Mouse (Mus musculus) liver, postnatal 0 days (tissue): ENCODE data around the gene Kantr. TPM values are rescaled to one million over a fixed set of nuclear protein-coding genes. Genes with fewer than 3 reads are reported as not detected.
A peak's percentile ranks its signal among the peaks of the same experiment; 100 is the strongest.

Source experiments
- ATAC-seq: fragments of 200-750 bp; cut with Nextera tagmentation; 2 replicates; pipeline ENCODE4 v1.8.0; 2017; ENCODE audit warnings: mild to moderate bottlenecking, moderate library complexity
- DNase-seq: peaks from one replicate; pipeline ENCODE4 v3.0.0-alpha.2; 2016
- H3K27ac ChIP-seq: fragments of 300-500 bp; sonication (generic); 2 replicates; pipeline ENCODE4 v1.5.1; 2014; ENCODE audit warnings: antibody characterized with exemption, moderate library complexity, mild to moderate bottlenecking, low read depth
- H3K27me3 ChIP-seq: fragments of 300-500 bp; sonication (generic); 2 replicates; pipeline ENCODE4 v1.6.1; 2014; ENCODE audit warnings: low read length, control low read depth, mixed read lengths; ENCODE audit not compliant: insufficient read depth
- H3K36me3 ChIP-seq: fragments of 300-500 bp; sonication (generic); replicated peaks from 2 replicates; pipeline ENCODE4 v1.6.1; 2014; ENCODE audit warnings: mild to moderate bottlenecking, control low read depth, low read length, moderate library complexity, mixed read lengths; ENCODE audit not compliant: insufficient read depth
- H3K4me1 ChIP-seq: fragments of 300-500 bp; sonication (generic); 2 replicates; pipeline ENCODE4 v1.6.1; 2014; ENCODE audit warnings: antibody characterized with exemption, mild to moderate bottlenecking, control low read depth; ENCODE audit not compliant: insufficient read depth
- H3K4me2 ChIP-seq: fragments of 300-500 bp; sonication (generic); 2 replicates; pipeline ENCODE4 v1.6.1; 2014; ENCODE audit warnings: low read depth, mild to moderate bottlenecking, low read length, moderate library complexity, mixed read lengths
- H3K4me3 ChIP-seq: fragments of 300-500 bp; sonication (generic); 2 replicates; pipeline ENCODE4 v1.5.1; 2014; ENCODE audit warnings: low read depth, low read length
- H3K9ac ChIP-seq: fragments of 300-500 bp; sonication (generic); replicated peaks from 2 replicates; pipeline ENCODE4 v1.6.1; 2014; ENCODE audit warnings: mild to moderate bottlenecking, moderate library complexity
- H3K9me3 ChIP-seq: fragments of 300-500 bp; sonication (generic); 2 replicates; pipeline ENCODE4 v1.6.1; 2016; ENCODE audit warnings: mild to moderate bottlenecking, control low read depth, low read length, mixed read lengths
- CTCF ChIP-seq: sonication (generic); IDR thresholded peaks from 2 replicates; pipeline ENCODE4 v1.5.1; 2016; ENCODE audit warnings: antibody characterized with exemption, low read depth
- EP300 ChIP-seq: IDR thresholded peaks from 2 replicates; pipeline ENCODE4 v1.6.1; 2016; ENCODE audit warnings: antibody characterized with exemption, low read depth, mild to moderate bottlenecking
- WGBS: fragments of 180-500 bp; shearing (Covaris S2); extraction: QIAGEN DNeasy Blood & Tissue Kit; methylation state at CpG from one replicate; pipeline ENCODE4 v1.1.7; 2014; ENCODE audit not compliant: insufficient replicate concordance; 5-methylcytosine and 5-hydroxymethylcytosine counted together
- polyA plus RNA-seq: library from polyadenylated mRNA; unstranded; fragments of >200 nt; fragmentation: Nextera tagmentation; extraction: Ambion mirVana; gene quantifications from 2 replicates; pipeline ENCODE4 v1.2.1, GENCODE M21; 2015

Gene Kantr
- polyA plus RNA-seq, result 2.4 TPM in 2 replicates

- Histone ChIP-seq H3K4me1 (0 out of 2 replicates have a peak, but pooled peaks cover 2% of the 10 kb centered on the region), H3K9me3 (no peaks in the 10 kb centered on the region), H3K4me2 (peak within 1 kb of the TSS; percentile 75), H3K4me3 (peak within 1 kb of the TSS; percentile 54), H3K27me3 (no peaks in the 10 kb centered on the region), H3K27ac (peak within 1 kb of the TSS; percentile 59), H3K36me3 (no peaks in the 10 kb centered on the region), H3K9ac (peak within 1 kb of the TSS; percentile 59)
- 17% methylated on average over 29 of the region's 29 CpGs for WGBS
- DNase-seq (peak; percentile 74), ATAC-seq (peak; percentile 100)
- TF ChIP-seq EP300, result no peak
- TF ChIP-seq CTCF, result no peak
These were observed at the start of gene Kantr for GRCm38 (mm10) chrX:152326996-152327688. Gene Kantr (minus strand): TSS chrX:152327495.

DNA sequence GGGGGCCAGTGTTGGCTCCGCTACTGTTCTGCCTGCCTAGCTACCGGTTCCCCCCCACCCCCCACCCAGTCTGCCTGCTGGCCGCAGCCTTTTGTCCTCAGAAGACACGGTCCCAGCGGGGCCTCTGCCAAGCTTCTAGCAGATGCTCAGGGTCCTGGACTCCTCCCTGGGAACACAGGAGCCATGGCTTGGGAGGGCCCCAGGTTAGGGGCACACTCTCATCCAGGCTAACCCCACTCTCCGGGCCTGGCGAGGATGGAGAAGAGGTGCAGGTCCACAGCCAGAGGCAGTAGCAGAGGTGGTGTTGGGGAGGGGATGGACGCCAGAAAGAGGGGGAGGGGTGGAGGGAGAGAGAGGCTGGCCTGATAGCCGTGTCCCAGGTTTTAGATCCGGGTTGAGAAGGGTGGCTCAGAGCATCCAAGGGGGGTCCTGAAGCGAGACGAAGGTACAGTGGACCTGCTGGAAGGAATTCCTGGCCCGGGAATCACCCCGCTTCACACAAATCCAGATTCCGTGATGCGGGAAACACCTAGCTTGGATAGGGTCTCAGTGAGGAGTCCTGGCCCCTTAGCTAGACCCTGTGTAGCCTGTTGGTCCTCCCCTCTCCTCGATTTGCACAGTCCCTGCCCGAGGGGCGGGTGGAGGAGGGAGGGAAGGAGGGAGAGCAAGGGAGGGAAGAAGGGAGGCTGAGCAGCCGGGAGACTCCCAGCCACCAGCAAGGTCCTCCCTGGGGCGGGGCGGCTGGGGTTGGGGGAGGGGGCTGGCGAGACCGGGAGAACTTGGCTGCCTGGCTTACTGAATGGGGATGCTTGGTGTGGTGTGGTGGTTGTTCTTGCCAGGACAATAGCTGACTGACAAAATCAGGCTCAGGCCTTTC lies 41.3 kb upstream of the Kantr start, which contains the start of gene Gpr173:
TSS of gene Gpr173 (minus strand) at position 308 of the 877 bp plus-strand sequence.
- TF ChIP-seq CTCF, result no peak
- TF ChIP-seq EP300, result no peak
- H3K9ac ChIP-seq, result no peak within 1 kb of the TSS
- 30% methylated on average over 17 of the region's 24 CpGs for WGBS
- peaks cover 19% of the 10 kb centered on the region; the same call in 1 of the 2 replicates for H3K27me3 ChIP-seq
- H3K36me3 ChIP-seq, result no peaks in the 10 kb centered on the region
- no peak within 1 kb of the TSS for H3K27ac ChIP-seq
- DNase-seq, result peak; percentile 20
- H3K4me1 ChIP-seq, result no peaks in the 10 kb centered on the region
- H3K9me3 ChIP-seq, result no peaks in the 10 kb centered on the region
- H3K4me2 ChIP-seq, result peak within 1 kb of the TSS; percentile 44; the same call in 1 of the 2 replicates
- peak within 1 kb of the TSS; percentile 24 for H3K4me3 ChIP-seq
- ATAC-seq, result no peak

GRCm38 (mm10) chrX:152368054-152368396 lies 40.7 kb upstream of the Kantr start:
- H3K4me1 ChIP-seq, result no peaks in the 10 kb centered on the region
- H3K27ac ChIP-seq, result no peak overlapping the region
- H3K4me3 ChIP-seq, result 0 out of 2 replicates have a peak overlapping the region, but pooled peaks have one; percentile 24
- WGBS, result 45% methylated on average over 4 of the region's 4 CpGs
- H3K4me2 ChIP-seq, result no peak overlapping the region
- ATAC-seq (no peak), DNase-seq (no peak)
- no peak for TF ChIP-seq EP300
- no peaks in the 10 kb centered on the region for H3K36me3 ChIP-seq
- H3K9ac ChIP-seq, result no peak overlapping the region
- no peaks in the 10 kb centered on the region for H3K9me3 ChIP-seq
- peaks cover 19% of the 10 kb centered on the region; the same call in 1 of the 2 replicates for H3K27me3 ChIP-seq

- peaks cover 19% of the 10 kb centered on the region; the same call in 1 of the 2 replicates for H3K27me3 ChIP-seq
- TF ChIP-seq EP300, result no peak
- no peak for TF ChIP-seq CTCF
- no peaks in the 10 kb centered on the region for H3K9me3 ChIP-seq
- H3K36me3 ChIP-seq, result no peaks in the 10 kb centered on the region
- ATAC-seq (no peak), DNase-seq (no peak)
- no peak overlapping the region for H3K4me2 ChIP-seq
- no peak overlapping the region for H3K9ac ChIP-seq
- H3K4me1 ChIP-seq, result no peaks in the 10 kb centered on the region
- H3K27ac ChIP-seq, result no peak overlapping the region
- WGBS, result 45% methylated on average over 2 of the region's 2 CpGs
- no peak overlapping the region for H3K4me3 ChIP-seq
These were observed 39.1 kb upstream of the Kantr start for GRCm38 (mm10) chrX:152366418-152366817.

DNA sequence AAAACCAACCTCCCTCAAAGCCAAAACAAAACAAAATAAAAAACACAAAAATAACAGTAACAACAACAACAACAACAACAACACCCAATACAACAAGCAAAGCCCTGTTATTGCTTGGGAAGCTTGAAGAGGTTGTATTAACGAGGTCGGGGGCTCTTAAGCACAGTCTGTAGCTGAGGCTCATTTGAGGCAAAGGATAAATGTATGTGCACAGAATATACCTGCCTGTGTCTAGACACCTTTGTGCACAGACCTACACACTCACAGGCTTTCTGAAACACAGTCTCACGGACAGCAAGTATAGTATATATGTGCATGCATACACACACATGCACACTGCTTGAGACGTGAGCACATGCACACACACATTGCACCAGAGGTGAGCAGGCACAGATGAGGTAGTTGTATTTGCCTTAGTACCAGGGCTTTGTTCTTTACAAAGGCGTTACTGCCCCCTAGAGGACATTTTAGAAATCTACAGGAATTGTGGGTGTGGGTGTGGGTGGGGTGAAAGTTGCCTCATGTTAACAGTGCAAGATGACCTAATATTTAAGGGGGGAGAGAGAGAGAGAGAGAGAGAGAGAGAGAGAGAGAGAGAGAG lies 25.4 kb upstream of the Kantr start:
- H3K27ac ChIP-seq, result no peak overlapping the region
- no peak overlapping the region for H3K4me3 ChIP-seq
- 16% methylated on average over 5 of the region's 5 CpGs for WGBS
- no peaks in the 10 kb centered on the region for H3K36me3 ChIP-seq
- no peak overlapping the region for H3K4me2 ChIP-seq
- H3K9ac ChIP-seq, result no peak overlapping the region
- H3K27me3 ChIP-seq, result 0 out of 2 replicates have a peak, but pooled peaks cover 3% of the 10 kb centered on the region
- DNase-seq (peak; percentile 35), ATAC-seq (peak; percentile 84)
- H3K4me1 ChIP-seq, result no peaks in the 10 kb centered on the region
- no peaks in the 10 kb centered on the region for H3K9me3 ChIP-seq
- peak; percentile 68 for TF ChIP-seq CTCF
- no peak for TF ChIP-seq EP300

- DNase-seq, result no peak
- no peak for TF ChIP-seq EP300
- no peak for TF ChIP-seq CTCF
- Histone ChIP-seq H3K36me3 (no peaks in the 10 kb centered on the region), H3K4me1 (no peaks in the 10 kb centered on the region), H3K9ac (no peak overlapping the region), H3K4me3 (no peak overlapping the region), H3K4me2 (no peak overlapping the region), H3K27me3 (no peaks in the 10 kb centered on the region), H3K27ac (no peak overlapping the region), H3K9me3 (no peaks in the 10 kb centered on the region)
- WGBS, result 90% methylated on average over 14 of the region's 14 CpGs
- ATAC-seq, result no peak
These were observed 19.7 kb upstream of the Kantr start for GRCm38 (mm10) chrX:152347041-152347440.
